Mouse (Mus musculus): ENCODE data around the gene Aars2. TPM values are rescaled to one million over a fixed set of nuclear protein-coding genes. Genes with fewer than 3 reads are reported as not detected.

Gene Aars2
- total RNA-seq, 2 experiments from 2014 or later = 12.8 to 14.1 TPM

DNA sequence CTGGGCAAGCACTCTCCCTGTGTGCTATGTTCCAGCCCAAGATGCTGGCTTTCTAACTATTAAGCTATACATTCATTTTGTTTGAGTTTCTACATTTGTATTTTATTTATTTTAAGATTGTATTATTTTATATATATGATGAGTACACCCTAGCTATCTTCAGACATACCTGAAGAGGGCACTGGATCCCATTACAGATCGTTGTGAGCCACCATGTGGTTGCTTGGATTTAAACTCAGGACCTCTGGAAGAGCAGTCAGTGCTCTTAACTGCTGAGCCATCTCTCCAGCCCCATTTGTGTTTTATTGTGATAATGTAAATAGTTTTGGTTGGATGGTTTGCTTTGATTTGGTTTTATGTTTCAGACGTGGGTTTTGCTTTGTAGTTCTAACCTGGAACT is 7.1 kb upstream of the Aars2 start:
- DNase-seq (ENCODE audit: low spot score) = no peak

DNA sequence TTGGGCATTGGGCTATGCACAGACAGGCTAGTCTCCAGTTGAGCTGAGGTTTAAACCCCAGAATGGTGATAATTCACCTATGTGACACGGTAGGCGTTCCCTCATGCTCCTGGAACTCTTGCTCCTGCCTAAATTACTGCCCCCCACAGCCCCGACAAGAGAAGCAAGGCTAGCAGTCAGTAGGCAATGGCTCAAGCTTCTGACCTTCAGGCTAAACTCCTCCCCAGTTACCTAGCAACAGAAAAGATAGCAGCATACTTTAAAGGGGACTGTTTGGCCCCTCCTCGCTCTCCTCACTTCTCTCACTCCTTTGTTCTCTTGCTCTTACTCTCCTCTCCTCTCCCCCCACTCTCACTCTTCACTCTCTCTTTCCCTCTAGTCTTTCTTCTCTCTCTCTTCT is 5.7 kb upstream of the Aars2 start:
- DNase-seq (ENCODE audit: low spot score) = no peak

DNA sequence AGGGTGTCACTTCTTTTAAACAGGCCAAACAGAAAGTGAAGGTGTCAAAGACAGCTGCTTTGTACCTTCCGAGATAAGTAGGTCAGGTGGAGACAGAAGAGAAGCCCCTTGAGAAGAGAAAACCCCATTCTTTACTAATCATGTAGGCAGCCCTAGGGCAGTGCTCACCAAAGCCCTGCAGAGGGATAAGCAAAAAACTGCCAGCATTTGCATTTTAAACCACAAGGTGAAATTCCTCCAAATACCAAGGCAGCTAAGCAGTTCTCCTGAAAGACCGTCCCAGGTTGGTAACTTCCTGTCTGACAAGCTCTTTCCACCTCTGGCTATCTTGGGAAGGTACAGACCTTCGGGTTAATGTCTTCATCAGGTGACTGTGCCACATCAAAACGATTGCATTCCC is 4.3 kb upstream of the Aars2 start:
- DNase-seq (ENCODE audit: low spot score) = no peak

DNA sequence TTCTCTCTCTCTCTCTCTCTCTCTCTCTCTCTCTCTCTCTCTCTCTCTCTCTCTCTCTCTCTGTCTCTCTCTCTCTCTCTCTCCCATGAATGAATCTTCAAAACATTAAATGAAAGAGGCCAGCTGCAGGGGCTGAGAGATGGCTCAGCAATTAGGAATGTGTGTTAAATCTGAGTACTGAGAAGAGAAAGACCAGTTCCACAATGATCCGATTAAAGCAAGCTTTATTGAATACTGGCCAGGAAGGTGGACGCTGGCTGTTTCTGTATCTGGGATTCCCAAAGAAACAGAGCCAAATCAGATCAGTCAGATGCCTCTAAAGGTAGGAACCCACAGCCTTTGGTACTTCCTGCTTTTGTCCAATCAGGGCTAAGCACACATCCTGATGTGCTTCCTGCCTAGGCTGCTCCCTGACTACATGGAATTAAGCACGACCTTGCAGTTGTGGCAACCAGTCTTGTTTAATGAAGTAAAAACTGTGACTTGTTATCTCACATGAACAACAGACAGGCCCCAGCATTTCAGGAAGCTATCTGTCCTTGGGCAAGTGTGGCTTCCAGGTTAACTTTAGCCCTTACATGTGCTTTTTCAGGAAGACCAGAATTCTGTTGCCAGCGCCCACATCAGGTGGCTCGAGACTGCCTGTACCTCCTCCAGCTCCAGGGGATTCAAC is 3.2 kb upstream of the Aars2 start:
- DNase-seq (ENCODE audit: low spot score) = no peak

DNA sequence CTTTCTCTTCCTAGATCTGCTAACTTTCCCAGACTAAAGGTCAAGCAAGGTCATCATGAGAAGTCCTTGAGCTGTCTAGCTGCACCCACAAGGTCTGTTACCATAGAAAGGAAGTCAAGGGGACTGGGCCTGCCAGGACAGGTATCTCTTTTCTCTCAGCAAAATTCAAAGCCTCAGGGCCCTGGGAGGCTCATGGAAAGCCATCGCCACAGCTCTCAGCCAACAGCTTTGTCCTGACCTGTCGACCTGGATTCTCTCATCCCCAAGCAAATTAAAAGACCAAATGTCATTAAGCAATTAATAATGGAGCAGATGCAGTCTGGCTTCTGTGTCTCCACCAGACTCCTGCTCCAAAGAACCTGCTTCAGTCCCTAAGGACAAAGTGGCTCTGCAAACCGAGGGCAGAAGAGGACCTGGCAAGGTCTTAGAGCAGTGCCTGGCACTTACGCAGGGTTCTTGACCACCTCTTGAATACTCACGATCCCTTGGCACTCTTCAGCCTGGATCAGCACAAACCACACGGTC is 638 bp upstream of the Aars2 start:
- DNase-seq (ENCODE audit: low spot score) = no peak

DNA sequence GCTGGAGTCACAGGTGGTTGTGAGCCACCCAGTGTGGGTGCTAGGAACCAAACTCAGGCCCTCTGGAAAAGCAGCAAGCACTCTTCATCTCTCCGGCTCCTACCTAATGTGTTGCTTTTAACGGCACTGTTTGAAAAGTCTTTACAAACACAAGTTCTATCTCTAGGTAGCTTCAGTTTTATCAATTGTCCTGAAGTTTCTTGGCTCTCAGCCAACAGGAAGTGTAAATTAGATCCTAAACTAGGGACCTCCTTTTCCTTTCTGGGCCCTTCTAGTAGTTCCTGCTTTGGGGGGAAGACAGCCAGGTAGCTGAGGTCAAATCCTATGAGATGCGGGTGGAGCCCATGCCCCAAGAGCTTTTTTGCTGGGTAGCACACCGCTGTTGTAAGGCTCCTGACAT is 4.2 kb downstream of the Aars2 start:
- no peak for DNase-seq (ENCODE audit: low spot score)

DNA sequence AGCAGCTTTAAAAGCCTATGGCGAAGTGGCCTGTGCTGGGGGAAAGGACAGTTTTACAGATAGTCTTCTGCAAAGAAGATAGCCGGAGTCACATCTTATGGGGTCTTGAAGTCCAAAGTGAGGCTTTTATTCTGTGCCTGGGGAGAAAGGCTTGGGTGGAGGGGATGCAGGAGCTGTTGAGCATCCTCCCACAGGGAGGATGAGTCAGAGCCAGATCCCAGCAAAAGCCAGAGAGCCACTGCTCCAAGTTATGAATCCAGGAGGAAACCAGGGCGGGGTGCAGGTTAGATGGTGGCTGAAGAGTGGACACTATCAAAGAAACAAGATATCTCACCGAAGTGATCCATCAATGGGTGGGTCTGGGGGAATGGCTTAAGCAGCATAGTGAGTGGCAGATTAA is 5.1 kb downstream of the Aars2 start:
- DNase-seq (ENCODE audit: low spot score) = no peak

DNA sequence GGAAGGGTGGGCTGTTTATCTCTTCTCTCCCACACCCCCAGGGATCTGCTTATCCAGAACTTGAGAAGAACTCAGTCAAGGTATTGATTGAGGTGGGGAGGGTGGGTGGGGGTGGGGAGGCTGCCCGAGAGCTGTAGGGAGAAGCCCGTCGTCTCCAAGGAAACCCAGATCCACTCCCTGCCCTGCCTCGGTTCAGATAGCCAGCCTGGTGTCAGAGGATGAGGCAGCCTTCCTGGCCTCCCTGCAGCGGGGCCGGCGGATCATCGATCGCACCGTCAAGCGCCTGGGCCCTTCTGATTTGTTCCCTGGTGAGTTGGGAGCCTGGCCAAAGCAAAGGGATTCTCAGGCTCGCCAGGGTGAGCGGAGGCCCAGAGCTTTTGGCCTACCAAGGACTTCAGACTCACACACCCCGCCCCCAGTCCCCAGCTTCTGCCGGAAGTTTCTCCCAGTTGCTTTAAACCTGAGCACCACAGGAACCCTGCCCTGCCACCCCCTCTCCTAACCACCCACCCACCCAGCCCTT is 8.6 kb downstream of the Aars2 start:
- no peak for DNase-seq (ENCODE audit: low spot score)

DNA sequence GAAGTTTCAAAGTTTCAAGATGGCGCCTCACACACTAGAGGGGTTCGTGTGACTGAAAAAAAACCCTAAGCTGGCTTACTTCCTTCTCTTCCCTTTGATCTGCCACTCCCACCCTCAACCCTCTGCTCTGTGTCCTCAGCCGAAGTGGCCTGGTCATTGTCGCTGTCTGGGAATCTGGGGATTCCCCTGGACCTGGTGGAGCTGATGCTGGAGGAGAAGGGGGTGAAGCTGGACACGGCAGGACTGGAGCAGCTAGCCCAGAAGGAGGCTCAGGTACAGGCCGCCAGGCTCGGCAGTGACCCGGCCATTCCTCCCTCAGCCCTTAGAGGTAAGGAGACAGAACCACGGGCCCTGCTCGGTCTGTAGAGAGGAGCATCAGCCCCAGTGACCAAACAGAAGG is 9.2 kb downstream of the Aars2 start:
- no peak for DNase-seq (ENCODE audit: low spot score)

DNA sequence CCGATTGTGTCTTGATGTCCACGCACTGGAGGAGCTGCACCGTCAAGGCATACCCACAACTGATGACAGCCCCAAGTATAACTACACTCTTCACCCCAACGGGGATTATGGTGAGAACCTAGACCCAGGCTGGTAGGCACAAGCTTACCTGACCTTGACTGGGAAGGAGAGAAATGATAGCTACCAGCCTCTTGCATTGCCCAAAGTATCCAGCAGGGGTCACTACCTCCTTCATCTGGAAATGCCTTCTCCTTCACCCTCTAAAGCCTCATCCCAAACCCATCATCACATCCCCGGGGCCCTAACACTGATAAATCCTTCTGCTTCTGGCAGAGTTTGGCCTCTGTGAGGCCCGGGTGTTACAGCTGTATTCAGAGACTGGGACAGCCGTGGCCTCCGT is 9.8 kb downstream of the Aars2 start:
- peak; percentile 78 for DNase-seq (ENCODE audit: low spot score)

DNA sequence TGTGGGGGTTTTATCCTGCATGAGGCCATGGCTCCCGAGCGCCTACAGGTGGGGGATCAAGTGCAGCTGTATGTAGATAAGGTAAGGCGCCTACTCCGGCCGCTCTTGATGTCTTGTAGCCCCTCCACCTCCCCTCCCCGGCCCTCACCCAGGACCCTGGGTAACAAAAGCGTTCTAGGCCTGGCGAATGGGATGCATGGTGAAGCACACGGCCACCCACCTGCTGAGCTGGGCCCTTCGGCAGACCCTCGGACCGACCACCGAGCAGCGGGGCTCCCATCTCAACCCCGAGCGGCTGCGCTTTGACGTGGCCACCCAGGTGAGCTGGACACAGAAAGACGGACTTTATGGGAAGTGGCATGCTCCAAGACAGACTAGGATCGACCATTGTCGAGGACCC is 10.5 kb downstream of the Aars2 start:
- DNase-seq (ENCODE audit: low spot score) = no peak

DNA sequence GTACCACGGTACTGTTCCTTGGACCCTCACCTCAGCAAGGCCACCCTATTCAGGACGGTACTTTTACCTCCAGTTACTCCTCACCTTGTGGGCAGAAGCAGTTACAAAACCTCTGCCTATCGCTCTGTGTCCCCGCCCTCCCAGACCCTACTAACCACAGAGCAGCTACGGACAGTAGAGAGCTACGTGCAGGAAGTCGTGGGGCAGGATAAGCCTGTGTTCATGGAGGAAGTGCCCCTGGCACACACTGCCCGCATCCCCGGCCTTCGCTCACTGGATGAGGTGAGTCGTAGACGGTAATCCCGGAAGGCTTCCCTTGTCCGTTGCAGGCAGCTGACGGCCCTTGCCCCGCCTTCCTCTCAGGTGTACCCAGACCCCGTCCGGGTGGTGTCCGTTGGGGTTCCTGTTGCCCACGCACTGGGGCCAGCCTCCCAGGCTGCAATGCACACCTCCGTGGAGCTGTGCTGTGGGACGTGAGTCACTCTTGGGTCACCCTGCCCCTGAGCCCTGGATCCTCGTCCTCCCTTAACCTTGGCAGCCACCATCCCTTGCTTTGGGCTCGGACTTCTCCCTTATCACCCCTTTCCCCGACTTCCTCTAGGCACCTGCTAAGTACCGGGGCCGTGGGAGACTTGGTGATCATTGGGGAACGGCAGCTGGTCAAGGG is 11.0 kb downstream of the Aars2 start:
- no peak for DNase-seq (ENCODE audit: low spot score)

DNA sequence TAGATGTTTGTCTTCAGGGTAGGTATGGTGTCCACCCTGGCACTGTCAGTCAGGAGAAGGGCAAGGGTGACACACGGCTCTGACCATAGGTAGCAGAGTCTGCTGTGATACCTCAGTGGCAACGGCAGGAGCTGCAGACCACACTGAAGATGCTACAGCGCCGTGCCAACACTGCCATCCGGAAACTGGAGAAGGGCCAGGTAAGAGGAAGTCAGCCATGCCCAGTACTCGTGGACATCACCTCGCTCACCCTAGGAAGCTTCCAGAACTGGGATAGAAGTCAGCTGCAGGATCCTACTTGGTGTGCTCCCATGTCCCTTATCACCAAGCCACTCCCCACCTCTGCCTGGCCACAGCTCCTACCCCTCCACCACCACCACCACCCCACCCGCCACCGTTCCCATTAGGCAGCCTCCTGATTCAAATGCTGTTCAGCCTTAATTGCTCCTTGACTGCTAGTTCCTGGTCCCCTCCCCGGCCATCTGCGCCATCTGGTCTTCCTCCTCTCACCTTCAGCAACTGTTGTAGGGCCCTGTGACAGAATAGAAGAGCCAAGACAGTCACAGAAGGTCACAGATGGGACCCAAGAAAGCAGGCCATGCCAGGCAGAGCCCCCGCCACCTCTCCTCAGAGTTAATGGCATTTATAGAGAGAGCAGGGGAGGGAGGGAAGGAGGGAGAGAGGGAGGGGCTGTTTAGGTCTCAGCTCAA is 12.3 kb downstream of the Aars2 start:
- DNase-seq (ENCODE audit: low spot score) = no peak

DNA sequence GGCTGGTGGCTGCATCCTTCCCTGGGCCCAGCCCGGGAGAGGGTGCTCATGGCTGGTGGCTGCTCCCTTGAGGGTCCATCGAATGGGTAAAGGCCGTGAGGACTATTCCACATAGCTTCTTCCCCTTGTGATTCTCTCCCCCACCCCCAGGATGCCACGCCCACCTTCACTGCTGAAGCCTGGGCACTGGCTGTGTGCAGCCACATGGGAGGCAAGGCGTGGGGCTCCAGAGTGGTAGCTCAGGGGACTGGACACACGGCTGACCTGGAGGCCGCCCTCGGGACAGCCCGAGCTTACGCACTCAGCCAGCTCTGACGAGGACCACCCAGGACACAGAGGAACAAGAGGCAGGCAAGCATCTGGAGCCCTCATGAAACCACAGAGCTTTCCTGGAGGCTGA is 13.5 kb downstream of the Aars2 start:
- DNase-seq (ENCODE audit: low spot score) = no peak

DNA sequence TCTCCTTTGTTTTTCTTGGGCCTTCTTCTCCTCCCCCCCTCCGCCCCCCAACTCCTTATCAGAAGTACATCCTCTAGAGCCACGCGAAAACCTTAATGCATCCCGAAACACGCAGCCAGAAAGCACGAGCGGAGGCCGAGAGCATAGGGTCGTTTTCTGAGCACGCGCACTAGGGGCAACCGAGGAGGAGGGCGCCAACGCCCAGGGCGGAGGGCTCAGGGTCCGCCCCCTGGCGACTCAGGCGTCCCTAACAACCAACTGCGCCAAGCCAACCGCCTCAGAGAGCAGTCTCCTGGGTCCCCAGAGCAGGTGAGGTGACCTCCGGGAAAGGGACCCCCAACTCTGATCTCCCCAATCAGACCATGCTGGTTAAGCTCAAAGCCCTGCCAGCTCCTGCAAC is 16.6 kb downstream of the Aars2 start, which contains the start of gene Tcte1:
Gene Tcte1, plus strand, starts transcription at position 172 of the 400 bp plus-strand sequence.
- DNase-seq (ENCODE audit: low spot score) = no peak

DNA sequence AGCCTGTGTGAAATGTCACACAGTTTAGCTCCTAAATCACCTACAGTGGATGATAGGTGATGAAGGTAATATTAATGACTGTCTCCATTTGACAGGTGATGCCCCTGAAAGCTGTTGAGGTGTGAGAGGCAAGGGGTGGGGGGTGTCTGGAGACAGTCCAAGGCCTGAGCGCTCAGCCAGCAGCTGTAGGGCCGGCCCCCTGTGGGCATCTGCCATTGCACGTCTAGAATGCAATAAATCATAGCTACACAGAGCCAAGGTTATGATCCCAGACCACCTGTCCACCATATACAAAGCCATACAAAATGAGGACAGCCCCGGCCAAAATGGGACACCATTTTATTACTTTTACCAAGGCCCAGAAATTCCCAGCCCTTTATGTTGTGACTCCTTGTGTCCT is 18.3 kb downstream of the Aars2 start:
- DNase-seq (ENCODE audit: low spot score) = no peak

DNA sequence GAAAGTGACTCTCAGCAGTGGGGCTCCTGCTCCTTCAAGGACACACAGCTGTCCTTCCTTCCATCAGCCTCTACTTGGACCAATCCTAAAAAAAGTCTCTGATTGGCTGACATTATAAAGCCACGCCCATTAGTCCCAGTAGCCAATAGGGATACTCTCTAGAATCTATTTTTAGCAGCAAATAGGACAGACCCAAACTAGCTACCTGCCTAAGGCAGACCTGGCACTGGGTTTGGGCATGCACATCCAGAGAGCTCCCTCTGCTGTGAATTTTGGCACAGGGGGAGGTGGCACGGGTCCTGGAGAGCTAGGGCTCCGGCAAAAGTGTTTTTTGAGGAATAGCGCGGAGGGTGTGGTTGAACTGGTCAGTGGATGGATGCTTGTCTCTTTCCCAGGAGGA is 19.9 kb downstream of the Aars2 start:
- no peak for DNase-seq (ENCODE audit: low spot score)

DNA sequence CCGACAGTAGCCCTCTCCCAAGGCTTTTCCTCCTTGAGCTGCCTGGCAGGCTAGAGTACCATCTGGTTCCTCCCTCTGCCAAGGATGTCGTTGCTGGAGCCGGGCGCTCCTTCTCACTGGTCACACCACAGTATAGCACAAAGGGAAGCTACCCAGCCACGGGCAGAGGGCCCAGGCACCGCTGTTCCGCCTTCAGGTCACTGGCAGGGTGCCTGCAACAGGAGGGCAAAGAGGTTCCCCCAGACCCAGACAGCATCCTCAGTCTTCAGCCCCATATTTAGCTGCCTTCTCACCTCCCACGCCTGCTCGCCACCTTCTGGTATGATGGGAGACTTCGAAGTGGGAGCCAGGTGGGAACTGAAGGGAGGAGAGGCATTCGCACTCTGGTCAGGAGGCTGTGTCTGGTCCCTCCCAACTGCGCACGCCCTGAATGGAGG is 23.7 kb downstream of the Aars2 start:
- DNase-seq (ENCODE audit: low spot score) = no peak

DNA sequence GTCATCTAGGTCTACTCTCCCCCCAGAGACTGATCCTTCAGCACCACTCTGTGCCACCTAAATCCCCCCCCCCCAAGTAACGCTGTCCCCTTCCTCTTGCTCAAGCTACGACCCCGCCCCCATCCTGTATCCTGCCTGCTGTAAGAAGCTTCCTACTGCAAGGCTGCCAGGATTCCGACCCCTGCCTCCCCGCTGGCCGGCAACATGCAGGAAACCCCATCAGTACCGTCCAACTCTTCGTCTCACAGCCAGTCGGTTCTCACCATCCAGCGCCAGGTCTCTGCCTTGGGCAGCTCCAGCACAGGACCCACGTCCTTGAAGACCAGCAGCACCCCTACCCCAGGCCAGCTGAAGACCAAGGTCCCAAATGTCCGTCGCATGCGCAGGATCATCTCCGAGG is 26.3 kb downstream of the Aars2 start:
- no peak for DNase-seq (ENCODE audit: low spot score)

DNA sequence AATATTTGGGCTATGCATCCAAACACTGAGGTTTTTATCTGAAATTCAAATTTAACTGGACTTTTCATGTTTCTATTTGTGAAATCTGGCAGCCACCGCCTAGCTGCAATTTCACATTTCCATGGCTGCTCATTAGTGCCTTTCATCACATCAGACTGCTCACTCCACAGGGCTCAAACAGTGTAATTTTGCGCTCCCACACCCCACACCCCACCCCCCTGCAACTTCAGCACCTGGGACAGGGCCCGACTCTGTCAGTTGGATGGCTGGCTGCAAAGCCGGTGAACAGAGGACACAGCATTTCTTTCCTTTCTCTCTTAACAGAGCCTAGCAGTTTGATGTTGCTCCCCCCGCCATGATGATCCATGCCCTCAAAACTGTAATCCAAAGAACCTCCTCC is 29.6 kb downstream of the Aars2 start:
- no peak for DNase-seq (ENCODE audit: low spot score)

DNA sequence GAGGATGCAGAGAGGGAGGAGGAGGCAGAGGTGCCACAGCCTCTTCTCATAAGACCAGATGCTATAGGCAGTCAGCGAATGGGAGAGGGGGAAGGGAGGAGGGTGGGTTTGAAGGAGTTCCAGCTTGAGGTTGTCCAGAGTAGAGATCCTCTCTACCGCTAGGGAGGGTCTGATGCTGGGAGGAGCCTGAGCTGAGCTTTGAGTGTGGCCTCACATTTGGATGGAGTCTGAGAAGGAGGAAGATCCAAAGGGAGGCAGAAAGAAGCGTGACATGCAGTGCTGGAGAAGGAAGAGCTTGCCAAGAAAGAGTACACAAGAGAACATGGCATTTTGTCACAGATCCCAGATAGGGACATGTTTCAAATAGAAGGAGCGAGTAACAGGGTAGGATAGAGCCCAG is 31.8 kb downstream of the Aars2 start:
- DNase-seq (ENCODE audit: low spot score) = no peak

DNA sequence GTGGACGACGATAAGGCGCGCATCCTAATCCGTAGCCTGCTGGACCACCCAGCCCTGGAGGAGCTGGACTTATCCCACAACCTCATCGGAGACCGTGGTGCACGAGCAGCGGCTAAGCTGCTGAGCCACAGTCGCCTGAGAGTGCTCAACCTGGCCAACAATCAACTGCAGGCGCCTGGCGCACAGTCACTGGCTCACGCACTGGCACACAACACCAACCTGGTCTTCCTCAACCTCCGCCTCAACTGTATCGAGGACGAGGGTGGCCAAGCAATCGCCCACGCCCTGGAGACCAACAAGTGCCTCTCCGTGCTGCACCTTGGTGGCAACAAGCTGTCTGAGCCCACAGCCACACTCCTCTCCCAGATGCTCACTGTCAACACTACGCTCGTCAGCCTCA is 33.0 kb downstream of the Aars2 start:
- DNase-seq (ENCODE audit: low spot score) = no peak
